ENCODE assay signal across 8 mouse cellular contexts in genomic region chr15:77358320-77359040, GRCm38 (mm10). TPM values are rescaled to one million over a fixed set of nuclear protein-coding genes. Genes with fewer than 3 reads are reported as not detected.
DNase-seq lines count a peak whose midpoint lies in the region; ATAC-seq lines count a peak whose summit lies in the region.

No protein-coding gene starts in this region.

- peak overlapping the region; percentile 71 for H3K9ac ChIP-seq in heart, embryonic 13.5 days
- H3K9ac ChIP-seq in liver, embryonic 12.5 days = no peak overlapping the region
- H3K9ac ChIP-seq in stomach, embryonic 15.5 days = no peak overlapping the region

- no peaks in the 10 kb centered on the region for H3K9me3 ChIP-seq in heart, embryonic 13.5 days
- no peaks in the 10 kb centered on the region for H3K9me3 ChIP-seq in liver, embryonic 12.5 days (replicated peaks)
- no peaks in the 10 kb centered on the region for H3K9me3 ChIP-seq in stomach, embryonic 15.5 days

- H3K4me2 ChIP-seq in heart, embryonic 13.5 days = peak overlapping the region; percentile 68
- peak overlapping the region; percentile 63 for H3K4me2 ChIP-seq in liver, embryonic 12.5 days
- H3K4me2 ChIP-seq in stomach, embryonic 15.5 days = peak overlapping the region; percentile 71

- no peaks in the 10 kb centered on the region for H3K36me3 ChIP-seq in heart, embryonic 13.5 days
- no peaks in the 10 kb centered on the region for H3K36me3 ChIP-seq in liver, embryonic 12.5 days
- no peaks in the 10 kb centered on the region for H3K36me3 ChIP-seq in stomach, embryonic 15.5 days

- peak overlapping the region; percentile 41 for H3K4me3 ChIP-seq in heart, embryonic 13.5 days
- peak overlapping the region; percentile 35 for H3K4me3 ChIP-seq in liver, embryonic 12.5 days
- peak overlapping the region; percentile 29 for H3K4me3 ChIP-seq in stomach, embryonic 15.5 days (replicated peaks)

- H3K27ac ChIP-seq in heart, embryonic 13.5 days (replicated peaks) = no peak overlapping the region
- no peak overlapping the region for H3K27ac ChIP-seq in liver, embryonic 12.5 days
- peak overlapping the region; percentile 59 for H3K27ac ChIP-seq in stomach, embryonic 15.5 days

- H3K27me3 ChIP-seq in heart, embryonic 13.5 days (replicated peaks) = no peaks in the 10 kb centered on the region
- peaks cover 26% of the 10 kb centered on the region for H3K27me3 ChIP-seq in liver, embryonic 12.5 days (replicated peaks)
- no peaks in the 10 kb centered on the region for H3K27me3 ChIP-seq in stomach, embryonic 15.5 days (replicated peaks)

- WGBS in heart, embryonic 13.5 days = 9% methylated on average over 28 of the region's 29 CpGs
- 5% methylated on average over 29 of the region's 29 CpGs for WGBS in liver, embryonic 12.5 days (ENCODE audit: insufficient replicate concordance)
- 6% methylated on average over 28 of the region's 29 CpGs for WGBS in stomach, embryonic 15.5 days

- peak; percentile 52; the same call in 1 of the 2 replicates for ATAC-seq in erythroid progenitor cell, adult 5-6 weeks (replicated peaks; ENCODE audit: low FRiP score, poor library complexity, severe bottlenecking)
- no peak; the same call in 1 of the 2 replicates for ATAC-seq in heart, embryonic 13.5 days (ENCODE audit: extremely low read depth, insufficient number of reproducible peaks, low FRiP score, low TSS enrichment)
- peak; percentile 64 for ATAC-seq in liver, embryonic 12.5 days
- ATAC-seq in stomach, embryonic 15.5 days (ENCODE audit: insufficient read depth, low FRiP score, low read depth) = peak; percentile 81

- peaks cover 54% of the 10 kb centered on the region for H3K4me1 ChIP-seq in heart, embryonic 13.5 days
- peaks cover 26% of the 10 kb centered on the region for H3K4me1 ChIP-seq in liver, embryonic 12.5 days
- H3K4me1 ChIP-seq in stomach, embryonic 15.5 days = peaks cover 30% of the 10 kb centered on the region

- peak; percentile 80 for DNase-seq in A20 (ENCODE audit: low read depth, low spot score)
- DNase-seq in brain, adult 2 months (ENCODE audit: low read depth, low spot score) = peak; percentile 97
- peak; percentile 92 for DNase-seq in kidney, postnatal 10 days
- peak; percentile 92 for DNase-seq in neural tube, embryonic 10.5 days (ENCODE audit: extremely low spot score, low spot score)

RNA-seq across cellular contexts. Expression of gene Apol7a, which starts 40.4 kb away (rescaled TPM):
- not detected in 2 replicates for total RNA-seq in erythroid progenitor cell, adult 5-6 weeks (2015; ENCODE audit: low replicate concordance)
- total RNA-seq in erythroid progenitor cell, adult 5-6 weeks (2017; ENCODE audit: low replicate concordance) = not detected in 2 replicates
- 0.15 and 0.33 TPM in 2 replicates for polyA plus RNA-seq in heart, embryonic 13.5 days (2015; fragmentation: Nextera tagmentation; extraction: Ambion mirVana)
- 0.10 and 0.11 TPM in 2 replicates for polyA plus RNA-seq in liver, embryonic 12.5 days (2016; fragmentation: Nextera tagmentation; extraction: Ambion mirVana)
- 4.6 and 4.9 TPM in 2 replicates for polyA plus RNA-seq in stomach, embryonic 15.5 days (2015; fragmentation: Nextera tagmentation; extraction: Ambion mirVana)

RNA-seq across cellular contexts. Expression of gene Rbfox2, which starts 51.7 kb away (rescaled TPM):
- total RNA-seq in erythroid progenitor cell, adult 5-6 weeks (2015; ENCODE audit: low replicate concordance) = not detected in 2 replicates
- total RNA-seq in erythroid progenitor cell, adult 5-6 weeks (2017; ENCODE audit: low replicate concordance) = not detected in 2 replicates
- 64.8 and 69.1 TPM in 2 replicates for polyA plus RNA-seq in heart, embryonic 13.5 days (2015; fragmentation: Nextera tagmentation; extraction: Ambion mirVana)
- 13.0 and 13.1 TPM in 2 replicates for polyA plus RNA-seq in liver, embryonic 12.5 days (2016; fragmentation: Nextera tagmentation; extraction: Ambion mirVana)
- polyA plus RNA-seq in stomach, embryonic 15.5 days (2015; fragmentation: Nextera tagmentation; extraction: Ambion mirVana) = 54.2 and 56.8 TPM in 2 replicates

RNA-seq across cellular contexts. Expression of gene Apol9a, which starts 52.5 kb away (rescaled TPM):
- not detected in 2 replicates for total RNA-seq in erythroid progenitor cell, adult 5-6 weeks (2015; ENCODE audit: low replicate concordance)
- under 0.01 TPM in 1 of 2 replicates, not detected in the other for total RNA-seq in erythroid progenitor cell, adult 5-6 weeks (2017; ENCODE audit: low replicate concordance)
- 0.60 and 0.96 TPM in 2 replicates for polyA plus RNA-seq in heart, embryonic 13.5 days (2015; fragmentation: Nextera tagmentation; extraction: Ambion mirVana)
- not detected in 2 replicates for polyA plus RNA-seq in liver, embryonic 12.5 days (2016; fragmentation: Nextera tagmentation; extraction: Ambion mirVana)
- polyA plus RNA-seq in stomach, embryonic 15.5 days (2015; fragmentation: Nextera tagmentation; extraction: Ambion mirVana) = 0.14 and 0.27 TPM in 2 replicates
